Comparison of ENCODE assay signal across 9 mouse cellular contexts in genomic region chr14:27622176-27622922, GRCm38 (mm10). TPM values are rescaled to one million over a fixed set of nuclear protein-coding genes. Genes with fewer than 3 reads are reported as not detected.
A peak's percentile ranks its signal among the peaks of the same experiment; 100 is the strongest.
DNase-seq lines count a peak whose midpoint lies in the region; ATAC-seq and TF ChIP-seq lines count a peak whose summit lies in the region.
"Had no signal": no experiment of that assay in that cellular context is flagged by ENCODE, and none has a peak within 500 bp of the region (broad histone marks: within the 10 kb centered on the region; RNA-seq: fewer than 3 reads in every experiment).

TSS of gene Erc2 (plus strand) at chr14:27622428.

- ATAC-seq in hindbrain, embryonic 15.5 days (ENCODE audit: low FRiP score, low read depth): peak; percentile 96

- H3K4me1 ChIP-seq in hindbrain, embryonic 15.5 days (replicated peaks): peaks cover 19% of the 10 kb centered on the region

- H3K9me3 ChIP-seq in hindbrain, embryonic 15.5 days: no peaks in the 10 kb centered on the region

- intact Hi-C loops in left cerebral cortex, adult 2 months (cut with DNase I): no loop called here

- H3K4me3 ChIP-seq in hindbrain, embryonic 15.5 days: peak within 1 kb of the TSS; percentile 62
- peak within 1 kb of the TSS; percentile 81 for H3K4me3 ChIP-seq in left cerebral cortex, adult 2 months

- H3K27ac ChIP-seq in hindbrain, embryonic 15.5 days (replicated peaks): peak within 1 kb of the TSS; percentile 86
- peak within 1 kb of the TSS; percentile 90 for H3K27ac ChIP-seq in left cerebral cortex, adult 2 months

- peak; percentile 75 for TF ChIP-seq CTCF in left cerebral cortex, adult 2 months (IDR thresholded peaks at IDR 0.05)

- H3K36me3 ChIP-seq in hindbrain, embryonic 15.5 days: no peaks in the 10 kb centered on the region

- H3K27me3 ChIP-seq in hindbrain, embryonic 15.5 days: no peaks in the 10 kb centered on the region

- H3K4me2 ChIP-seq in hindbrain, embryonic 15.5 days: peak within 1 kb of the TSS; percentile 71

- DNase-seq in adrenal gland, adult (ENCODE audit: inconsistent age in 2 of 2, low spot score in 1 of 2): peak; percentile 83 to 92
- peak; percentile 84 to 92 for DNase-seq in cerebellum, postnatal 25 days
- peak; percentile 78 to 83 for DNase-seq in frontal cortex, postnatal 36 days (ENCODE audit: low spot score in 2 of 2)
- peak; percentile 85 to 86 for DNase-seq in left cerebral cortex, adult 2 months (ENCODE audit: extremely low spot score in 1 of 2, low spot score in 2 of 2)
- peak; percentile 47 for DNase-seq in lung, postnatal 25 days (ENCODE audit: low spot score)
- peak; percentile 87 for DNase-seq in right cerebral cortex, postnatal 14 days
- no peak for DNase-seq in spleen, postnatal 14 days (ENCODE audit: low spot score in 2 of 2)

- peak within 1 kb of the TSS; percentile 81 for H3K9ac ChIP-seq in hindbrain, embryonic 15.5 days

- under 1% methylated on average over 44 of the region's 78 CpGs for WGBS in hindbrain, embryonic 15.5 days

RNA-seq across cellular contexts. Expression of gene Erc2, which starts in this region (rescaled TPM):
- polyA plus RNA-seq in hindbrain, embryonic 15.5 days (2015; fragmentation: Nextera tagmentation; extraction: Ambion mirVana): 76.4 and 79.4 TPM in 2 replicates
- 100 to 1,000 TPM; 203 to 224 TPM for total RNA-seq in left cerebral cortex, adult 2 months (2021)
- total RNA-seq: hematopoietic stem cell, adult 5-6 weeks had no signal

Comparison
In these comparisons a context has a peak if more than half of its experiments do, and no peak if none do; other contexts are left out.
1. DNase-seq: peak in adrenal gland, adult (2 of 2), cerebellum, postnatal 25 days (2 of 2), frontal cortex, postnatal 36 days (2 of 2), left cerebral cortex, adult 2 months (2 of 2), lung, postnatal 25 days (single experiment) and right cerebral cortex, postnatal 14 days (single experiment); none in spleen, postnatal 14 days (0 of 2).